Mouse (Mus musculus): ENCODE results near the gene Rbl1.

Rbl1 gene

DNA sequence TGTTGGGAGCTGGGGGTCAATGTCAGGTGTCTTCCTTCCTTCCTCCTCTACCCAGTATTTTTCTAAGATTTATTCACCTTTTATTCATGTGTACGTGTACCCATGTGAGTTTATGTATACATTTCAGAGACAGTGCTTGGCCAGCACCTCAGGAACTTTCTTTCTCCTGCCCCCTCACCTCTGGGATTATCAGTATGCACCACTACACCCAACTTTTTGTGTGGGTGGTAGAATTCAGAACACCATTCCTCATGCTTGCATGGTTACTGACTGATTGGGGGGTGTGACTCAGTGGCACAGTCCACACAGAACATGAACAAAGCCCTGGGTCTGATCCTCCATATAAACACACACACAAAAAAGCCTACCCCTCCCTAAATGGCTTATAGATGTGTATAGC lies 72.2 kb downstream of the Rbl1 start:
- 88% methylated on average over 1 of the region's 1 CpGs for WGBS

DNA sequence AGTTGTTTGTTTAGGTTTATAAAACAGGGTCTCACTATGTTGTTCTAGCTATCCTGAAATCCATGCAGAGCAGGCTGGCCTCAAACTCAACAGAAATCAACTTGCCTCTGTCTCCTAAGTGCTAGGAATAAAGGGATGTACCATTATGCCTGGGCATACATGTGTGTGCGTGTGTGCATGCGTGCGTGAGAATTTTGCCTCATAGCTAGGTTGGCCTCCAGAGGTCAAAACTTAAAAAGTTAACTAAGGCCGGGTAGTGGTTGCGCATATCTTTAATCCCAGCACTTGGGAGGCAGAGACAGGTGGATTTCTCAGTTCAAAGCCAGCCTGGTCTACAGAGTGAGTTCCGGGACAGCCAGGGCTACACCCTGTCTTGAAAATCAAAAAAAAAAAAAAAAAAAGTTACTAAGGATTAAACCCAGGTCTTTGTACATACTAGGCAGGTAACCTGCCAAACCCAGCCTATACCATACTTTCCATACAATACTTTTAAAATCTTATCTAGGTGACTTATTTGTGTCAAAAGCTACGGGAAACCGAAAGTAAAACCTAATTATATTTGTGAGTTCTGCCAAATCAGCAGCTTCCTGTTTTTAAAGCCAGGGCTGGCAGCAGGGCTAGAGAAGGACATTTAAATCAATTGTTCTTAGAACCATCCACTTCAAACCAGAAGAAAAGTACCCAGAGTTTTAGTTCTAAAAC lies 73.4 kb downstream of the Rbl1 start:
- 77% methylated on average over 8 of the region's 8 CpGs for WGBS

DNA sequence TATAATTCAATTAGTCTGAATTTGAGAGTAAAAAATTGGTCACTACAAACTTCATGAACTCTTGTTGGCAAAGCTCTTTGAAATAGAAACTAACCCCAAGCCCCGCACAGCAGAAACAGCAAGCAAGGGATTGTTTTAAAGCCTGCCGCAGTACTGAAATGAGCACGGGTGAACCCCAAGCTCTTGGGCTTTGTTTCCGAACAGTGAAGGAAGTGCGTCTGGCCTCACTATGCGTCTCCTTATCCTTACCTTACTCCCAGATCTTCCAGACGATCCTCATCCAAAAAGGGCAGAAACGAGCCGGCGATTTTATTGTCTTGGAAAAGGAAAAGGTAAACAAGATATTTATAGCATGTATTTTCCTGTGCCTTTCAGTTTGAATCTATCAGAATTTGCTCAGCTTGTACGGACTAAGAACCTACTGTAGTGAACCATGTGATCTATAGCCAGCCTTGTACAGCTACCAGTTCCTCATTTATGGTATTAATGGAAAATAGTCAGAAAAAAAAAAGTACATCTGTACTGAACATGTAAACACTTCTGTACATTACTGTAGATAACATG lies 74.7 kb downstream of the Rbl1 start:
- WGBS = 74% methylated on average over 11 of the region's 11 CpGs

DNA sequence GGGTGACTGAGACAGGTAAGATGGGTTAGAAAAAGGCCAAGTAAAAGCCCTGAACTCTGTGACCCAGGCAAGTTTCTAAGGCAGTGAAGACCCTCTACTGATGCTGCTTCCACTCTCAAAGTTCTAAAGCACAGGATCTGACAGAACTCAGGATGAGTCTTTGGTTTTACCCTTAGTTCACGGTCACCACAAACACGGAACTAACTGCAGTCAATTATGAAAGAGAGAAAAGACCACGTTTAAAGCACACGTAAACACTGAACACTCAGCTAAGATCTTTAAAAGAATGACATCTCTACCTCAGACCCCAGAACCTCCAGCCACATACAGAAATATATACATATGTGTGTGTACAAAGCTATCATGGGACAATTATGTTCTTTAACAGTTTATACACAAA lies 75.2 kb downstream of the Rbl1 start:
- 83% methylated on average over 4 of the region's 4 CpGs for WGBS

DNA sequence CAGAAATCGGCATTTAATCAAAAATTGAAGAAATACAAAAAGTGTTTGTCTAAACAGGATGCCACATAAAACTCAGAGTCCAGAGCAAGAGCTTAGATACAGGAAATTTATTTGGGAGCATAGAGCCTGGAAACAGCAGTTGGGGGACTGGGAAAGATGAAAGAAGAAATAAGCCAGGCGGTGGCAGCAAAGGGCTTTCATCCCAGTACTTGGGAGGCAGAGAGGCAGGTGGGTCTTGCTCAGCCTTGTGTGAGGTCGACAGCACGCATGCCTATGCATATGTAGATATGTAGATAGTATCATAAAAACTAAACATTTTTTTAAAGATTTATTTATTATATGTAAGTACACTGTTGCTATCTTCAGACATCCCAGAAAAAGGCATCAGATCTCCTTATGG lies 76.3 kb downstream of the Rbl1 start:
- 43% methylated on average over 4 of the region's 4 CpGs for WGBS

DNA sequence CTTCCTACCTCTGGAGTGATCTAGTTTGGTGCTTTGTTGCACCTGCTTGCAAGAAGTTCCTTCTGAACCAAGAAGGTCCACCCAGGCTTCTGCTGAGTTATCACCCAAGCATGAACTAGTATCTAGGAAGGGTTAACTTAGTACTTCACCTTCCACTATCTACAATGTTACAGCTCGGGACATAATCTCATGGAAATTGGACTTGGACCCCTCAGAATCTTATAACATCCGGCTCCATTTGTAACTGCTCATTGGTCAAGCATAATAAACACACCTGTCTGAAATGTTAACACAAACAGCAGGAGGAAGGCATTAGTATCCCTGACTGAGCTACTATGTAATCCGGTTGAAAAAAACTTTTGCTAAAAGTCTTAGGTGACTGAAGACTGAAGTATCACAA lies 77.0 kb downstream of the Rbl1 start:
- 75% methylated on average over 3 of the region's 3 CpGs for WGBS

DNA sequence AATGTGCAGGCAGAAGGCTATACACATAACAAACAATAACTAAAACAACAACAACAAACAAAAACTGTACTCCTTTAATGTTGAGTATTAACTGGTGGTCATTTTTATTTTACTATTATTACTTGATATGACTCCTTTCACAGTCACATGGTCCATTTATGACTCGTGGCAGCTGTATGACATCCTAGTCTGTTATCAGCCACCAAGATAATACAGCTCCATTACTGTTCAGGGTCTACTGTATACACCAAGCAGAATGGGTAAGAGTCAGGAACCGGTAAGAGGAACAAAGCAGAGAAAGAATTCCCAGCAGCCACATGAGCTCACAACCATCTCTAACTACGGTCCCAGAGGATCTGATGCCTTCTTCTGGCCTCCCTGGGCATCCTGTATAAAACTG lies 79.1 kb downstream of the Rbl1 start:
- 86% methylated on average over 3 of the region's 3 CpGs for WGBS

DNA sequence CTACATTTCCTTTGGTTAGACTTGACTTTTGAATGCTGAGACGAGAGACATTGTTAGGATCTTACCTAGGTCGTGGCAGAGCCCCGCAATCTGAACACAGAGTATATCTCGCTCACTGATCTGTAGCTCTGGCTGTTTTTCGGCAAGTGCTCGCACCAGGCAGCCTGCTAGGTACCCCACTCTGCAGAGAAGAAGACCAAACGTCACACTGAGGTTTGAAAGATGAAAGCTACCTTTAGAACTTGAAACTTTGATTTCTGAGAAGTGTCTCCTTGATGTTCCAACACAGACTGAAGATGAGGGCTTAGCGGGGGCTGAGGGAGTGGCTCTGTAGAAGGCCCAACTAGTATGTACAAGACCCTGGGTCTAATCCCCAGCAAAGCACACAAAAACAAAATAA lies 82.6 kb downstream of the Rbl1 start:
- WGBS = 94% methylated on average over 8 of the region's 8 CpGs

DNA sequence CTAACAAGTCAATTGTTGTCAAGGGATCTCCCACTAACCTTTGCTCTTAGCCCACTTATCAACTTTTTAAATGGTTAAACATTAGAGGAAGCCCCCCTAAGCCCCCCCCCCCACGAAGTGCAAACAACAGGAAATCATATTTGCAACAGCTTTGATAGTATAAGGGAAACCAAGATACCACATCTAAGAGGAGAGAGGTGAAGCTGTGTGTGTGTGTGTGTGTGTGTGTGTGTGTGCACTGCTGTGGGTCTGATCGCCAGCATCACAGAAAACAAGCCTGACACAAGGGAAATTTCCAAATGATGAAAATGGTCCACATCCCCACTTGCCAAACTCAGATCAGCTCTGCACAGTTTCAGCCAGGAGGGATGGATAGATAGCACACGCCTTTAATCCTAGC lies 85.3 kb downstream of the Rbl1 start:
- WGBS = 66% methylated on average over 3 of the region's 3 CpGs

DNA sequence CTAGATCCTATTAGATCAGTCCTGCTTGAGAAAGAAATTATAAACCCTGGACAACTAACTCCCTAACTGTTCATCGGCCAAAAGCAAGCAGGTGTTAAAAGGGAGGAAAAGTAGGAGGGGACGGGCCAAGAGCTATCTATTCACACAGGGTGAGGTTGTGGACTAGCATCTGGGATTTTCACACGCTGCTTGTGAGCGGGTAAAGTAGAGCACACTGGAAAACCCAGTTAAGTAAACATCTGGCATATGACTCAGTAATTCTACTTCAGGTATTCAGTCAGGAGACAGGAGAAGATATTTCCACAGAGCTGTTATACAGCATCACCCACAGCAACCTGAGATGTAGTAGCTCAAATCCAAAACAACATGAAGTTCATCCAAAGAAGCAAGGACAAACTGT lies 85.8 kb downstream of the Rbl1 start:
- WGBS = 87% methylated on average over 4 of the region's 4 CpGs

DNA sequence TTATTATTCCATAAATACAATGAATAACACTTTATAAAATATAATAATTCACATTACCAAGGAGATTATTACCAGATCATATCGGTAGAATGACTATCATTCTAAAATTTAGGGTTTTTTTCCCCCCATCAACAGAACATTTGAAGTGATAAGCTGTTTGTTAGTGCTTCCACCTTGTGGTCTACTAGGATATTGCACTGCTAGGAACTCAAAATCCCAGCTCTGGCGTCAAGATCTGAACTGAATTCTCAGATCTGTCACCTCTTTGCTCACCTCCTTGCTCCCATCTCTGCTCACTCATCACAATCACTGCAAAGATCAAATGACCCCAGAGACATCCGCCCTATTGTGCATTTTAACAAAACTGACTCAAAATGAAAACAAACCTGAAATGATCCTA lies 87.4 kb downstream of the Rbl1 start:
- 21% methylated on average over 3 of the region's 3 CpGs for WGBS

DNA sequence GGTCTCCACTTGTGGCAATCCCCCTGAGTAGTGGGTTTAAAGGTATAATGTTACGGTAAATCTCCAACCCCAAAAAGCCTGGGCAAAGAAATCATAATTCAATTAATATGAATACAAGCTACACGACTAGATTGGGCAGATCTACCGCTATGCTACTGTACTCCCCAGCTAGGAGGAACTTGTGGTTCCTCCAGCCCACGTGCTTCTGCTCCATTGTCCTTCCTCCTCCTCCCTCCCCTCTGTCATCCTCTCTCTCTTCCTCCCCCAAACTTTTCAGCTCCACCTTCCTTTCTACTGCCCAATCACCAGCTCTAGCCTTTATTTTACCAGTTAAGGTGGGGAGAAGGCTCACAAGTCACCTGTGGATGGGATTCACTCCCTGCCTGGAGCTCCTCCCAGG lies 96.1 kb downstream of the Rbl1 start:
- WGBS = 88% methylated on average over 4 of the region's 4 CpGs

DNA sequence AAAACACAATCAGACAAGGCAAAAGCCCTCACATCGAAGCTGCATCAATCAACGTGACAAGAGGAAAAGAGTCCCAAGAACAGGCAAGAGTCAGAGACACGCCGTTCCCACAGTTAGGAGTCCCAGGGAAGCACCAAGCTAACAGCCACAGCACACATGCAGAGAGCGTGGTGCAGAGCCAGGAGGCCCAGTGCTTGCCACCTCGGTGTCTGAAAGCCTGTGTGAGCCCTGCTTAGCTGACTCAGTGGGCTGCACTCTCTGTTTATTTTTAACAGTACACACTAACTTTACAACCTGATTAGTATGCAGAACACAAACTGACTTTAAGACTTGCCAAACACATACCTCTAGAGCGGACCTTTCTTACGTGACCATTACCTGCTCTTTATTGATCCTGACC lies 99.9 kb downstream of the Rbl1 start:
- WGBS = 89% methylated on average over 8 of the region's 8 CpGs

DNA sequence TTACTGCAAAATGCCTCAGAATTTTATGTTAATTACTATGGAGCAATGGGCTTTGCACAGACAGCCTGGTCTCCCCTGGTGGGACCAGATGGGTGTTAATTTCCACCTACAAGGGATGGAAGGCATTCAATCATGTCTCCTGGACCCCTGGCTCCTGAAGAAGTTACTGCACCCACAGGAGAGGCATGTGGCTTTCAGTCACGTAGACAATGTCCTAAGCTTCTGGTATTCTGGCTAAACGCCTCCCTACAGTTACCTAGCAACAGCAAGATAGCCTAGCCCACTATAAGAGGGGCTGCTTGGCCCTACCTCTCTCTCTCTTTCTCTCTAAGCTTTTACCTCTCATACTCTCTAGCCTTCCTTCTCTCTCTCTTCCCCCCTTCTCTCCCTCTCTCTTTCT lies 102.1 kb downstream of the Rbl1 start:
- WGBS = 77% methylated on average over 2 of the region's 2 CpGs

DNA sequence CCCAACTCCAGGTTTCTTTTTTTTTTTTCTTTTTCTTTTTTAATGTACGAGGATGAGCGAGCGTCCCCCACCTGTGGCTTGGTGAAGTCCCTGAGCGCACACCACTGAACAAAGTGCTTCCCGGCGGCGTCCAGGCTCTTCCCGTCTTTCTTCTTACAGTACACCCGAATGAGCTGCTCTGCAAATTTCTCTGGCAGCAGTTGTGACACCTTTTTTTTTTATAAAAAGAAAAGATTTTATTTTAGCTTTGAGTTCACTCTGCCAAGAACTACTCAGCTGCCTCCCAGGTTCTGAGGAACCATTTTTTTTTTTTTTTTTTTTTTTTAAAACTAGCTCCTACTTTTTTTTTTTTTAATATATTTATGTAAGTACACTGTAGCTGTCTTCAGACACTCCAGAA lies 102.7 kb downstream of the Rbl1 start:
- WGBS = 65% methylated on average over 9 of the region's 9 CpGs

DNA sequence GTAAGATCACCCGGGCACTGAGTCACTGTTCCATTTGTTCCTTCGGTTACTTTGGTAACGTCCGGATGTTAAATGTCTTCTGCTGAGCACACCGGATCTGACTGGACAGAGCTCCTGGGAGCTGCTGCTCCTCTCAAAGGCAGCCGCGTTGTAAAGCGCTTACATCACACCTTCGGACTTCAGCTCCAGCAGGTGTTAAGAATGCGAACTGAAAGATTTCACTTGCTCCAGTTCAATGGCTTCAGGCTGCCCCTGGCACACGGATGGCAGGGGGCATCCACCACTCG lies 104.1 kb downstream of the Rbl1 start:
- WGBS = 87% methylated on average over 12 of the region's 12 CpGs

DNA sequence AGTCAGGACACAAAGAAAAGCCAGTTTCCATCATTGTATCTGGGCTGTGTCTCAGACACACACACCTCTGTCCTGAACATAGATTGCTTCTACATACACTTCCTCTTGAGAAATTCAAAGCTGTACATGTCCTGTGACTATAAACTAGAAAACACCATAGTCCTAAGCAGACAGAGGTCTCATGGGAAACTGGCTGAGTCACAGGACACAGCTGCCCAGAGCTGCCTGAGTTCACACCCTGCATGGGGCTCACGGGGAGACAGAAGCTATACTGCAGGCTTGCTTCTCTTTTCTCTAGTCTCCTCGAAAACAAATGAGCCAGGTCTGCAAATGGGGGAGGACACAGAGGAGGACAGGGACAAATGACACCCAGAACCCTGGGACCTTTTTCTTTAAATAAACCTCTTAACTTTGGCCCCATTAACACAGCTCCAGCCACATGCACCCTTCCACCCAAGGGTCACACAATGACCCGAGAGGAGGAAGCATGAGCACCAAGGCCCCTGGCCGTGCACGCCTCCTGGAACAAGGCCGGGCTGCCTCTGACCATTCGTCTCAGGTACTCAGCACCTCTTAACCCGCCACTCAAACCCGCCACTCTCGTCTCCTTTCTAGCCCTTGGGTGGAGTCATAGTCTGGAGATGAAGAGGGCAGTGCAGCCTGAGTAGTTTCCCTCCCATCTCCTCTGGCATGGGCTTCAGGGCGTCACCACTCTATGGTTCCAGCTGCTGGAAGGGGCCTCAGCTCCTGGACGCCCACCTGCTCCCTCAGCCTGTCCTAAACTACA lies 104.6 kb downstream of the Rbl1 start:
- WGBS = 88% methylated on average over 12 of the region's 12 CpGs
